Mouse (Mus musculus): ENCODE data around the gene Atxn3. TPM values are rescaled to one million over a fixed set of nuclear protein-coding genes. Genes with fewer than 3 reads are reported as not detected.
"Not testable (repeated sequence)": the region's sequence is repeated elsewhere in the genome, so short reads cannot be mapped to it uniquely, and the experiment has no call there.

The Atxn3 gene
- polyA plus RNA-seq, 1 experiment from 2014 or later: 11.6 TPM

DNA sequence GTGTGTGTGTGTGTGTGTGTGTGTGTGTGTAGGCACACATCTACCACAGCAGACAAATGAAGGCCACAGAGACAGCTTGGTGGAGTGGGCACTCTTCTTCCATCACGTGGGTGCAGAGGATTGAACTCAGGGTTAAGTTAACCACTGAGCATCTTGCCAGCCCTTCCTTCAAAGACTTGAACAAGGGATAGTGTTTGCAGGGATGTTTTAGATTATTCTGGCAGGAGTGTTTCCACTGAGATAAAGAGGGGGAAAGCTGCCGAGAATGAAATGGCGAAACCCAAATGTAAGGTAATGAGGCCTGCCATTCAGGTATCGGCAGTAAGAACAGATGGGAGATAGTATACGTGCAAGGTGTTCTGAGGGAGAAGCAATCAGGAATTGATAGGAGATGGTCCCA lies 20.1 kb upstream of the Atxn3 start:
- Histone ChIP-seq H3K4me2 (no peak overlapping the region), H3K4me3 (replicated peaks) (no peak overlapping the region), H3K27me3 (no peaks in the 10 kb centered on the region), H3K27ac (no peak overlapping the region), H3K9ac (replicated peaks) (no peak overlapping the region), H3K9me3 (no peaks in the 10 kb centered on the region), H3K4me1 (replicated peaks) (peaks cover 16% of the 10 kb centered on the region), H3K36me3 (peaks cover 15% of the 10 kb centered on the region)
- no peak for ATAC-seq (ENCODE audit: insufficient number of reproducible peaks, insufficient read depth, low FRiP score, low TSS enrichment, low read depth)
- WGBS: 86% methylated on average over 5 of the region's 5 CpGs

DNA sequence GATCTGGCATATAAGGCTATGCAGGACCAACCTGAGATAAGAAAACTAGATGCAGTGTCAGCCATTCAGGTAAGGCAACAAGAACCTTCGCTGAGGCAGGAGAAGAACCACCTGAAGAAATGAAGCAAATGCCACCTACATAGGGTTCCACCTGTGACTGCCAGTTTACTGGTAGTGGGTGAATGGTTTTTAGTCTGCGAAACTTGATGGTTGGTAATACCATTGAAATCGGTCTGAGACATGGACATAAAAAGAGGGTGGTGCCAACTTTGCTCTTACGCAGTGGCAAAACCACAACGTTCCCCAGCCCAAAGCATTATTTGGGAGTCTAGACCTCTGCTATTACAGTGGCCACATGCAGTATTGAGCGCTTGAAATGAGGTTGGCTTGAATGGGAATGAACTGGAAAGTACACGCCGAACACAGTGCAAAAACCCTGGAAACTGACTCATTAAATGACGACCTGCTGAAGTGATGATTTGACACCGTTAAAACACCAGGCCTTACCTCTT lies 19.4 kb upstream of the Atxn3 start:
- H3K27me3 ChIP-seq: no peaks in the 10 kb centered on the region
- H3K27ac ChIP-seq: no peak overlapping the region
- H3K4me1 ChIP-seq (replicated peaks): peaks cover 16% of the 10 kb centered on the region
- peaks cover 8% of the 10 kb centered on the region for H3K36me3 ChIP-seq
- H3K9me3 ChIP-seq: no peaks in the 10 kb centered on the region
- ATAC-seq (ENCODE audit: insufficient number of reproducible peaks, insufficient read depth, low FRiP score, low TSS enrichment, low read depth): no peak
- WGBS: 89% methylated on average over 10 of the region's 10 CpGs
- peak overlapping the region; percentile 89; the same call in 1 of the 2 replicates for H3K4me3 ChIP-seq (replicated peaks)
- peak overlapping the region; percentile 72 for H3K4me2 ChIP-seq
- no peak overlapping the region for H3K9ac ChIP-seq (replicated peaks)

DNA sequence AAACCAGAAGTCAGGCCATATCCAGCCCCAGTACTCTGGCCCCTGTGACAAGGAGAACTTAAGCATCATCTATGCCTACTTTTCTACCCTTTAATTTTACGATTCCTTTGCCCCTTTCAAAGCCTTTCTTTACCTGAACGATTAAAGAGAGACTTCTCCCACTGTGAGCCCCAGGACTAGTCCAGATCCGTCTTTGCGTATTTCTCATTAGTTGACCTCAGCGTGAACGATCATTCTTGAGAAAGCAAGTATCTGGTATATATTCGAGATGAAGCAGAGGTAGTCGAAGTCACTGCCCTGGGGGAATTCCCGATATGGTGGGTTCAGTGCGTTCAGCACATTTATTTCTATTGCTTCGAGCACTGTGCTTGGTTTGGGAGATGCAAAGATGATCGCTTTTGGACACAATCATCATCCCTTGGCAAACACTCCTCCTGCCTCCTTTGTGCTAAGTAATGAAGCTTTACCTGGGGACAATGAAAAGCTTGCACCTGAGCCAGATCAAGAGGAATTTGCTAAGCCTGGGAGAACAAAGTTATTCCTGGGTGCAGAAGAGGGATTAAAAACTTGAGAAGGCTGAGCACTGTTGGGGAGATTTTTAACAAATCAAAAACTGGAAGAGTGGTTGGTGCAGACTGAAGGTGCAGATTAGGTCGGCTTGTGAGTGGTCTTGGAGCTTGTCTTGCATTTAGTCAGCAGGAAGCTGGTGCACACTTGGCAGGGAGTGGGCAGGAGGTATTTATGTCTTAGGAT lies 18.8 kb upstream of the Atxn3 start:
- Histone ChIP-seq H3K27ac (peak overlapping the region; percentile 94), H3K9me3 (no peaks in the 10 kb centered on the region), H3K36me3 (peaks cover 7% of the 10 kb centered on the region; the same call in 1 of the 2 replicates), H3K9ac (replicated peaks) (peak overlapping the region; percentile 92), H3K4me1 (replicated peaks) (peaks cover 16% of the 10 kb centered on the region), H3K4me2 (peak overlapping the region; percentile 72), H3K4me3 (replicated peaks) (peak overlapping the region; percentile 89), H3K27me3 (no peaks in the 10 kb centered on the region)
- WGBS: 28% methylated on average over 13 of the region's 13 CpGs
- no peak for ATAC-seq (ENCODE audit: insufficient number of reproducible peaks, insufficient read depth, low FRiP score, low TSS enrichment, low read depth)

DNA sequence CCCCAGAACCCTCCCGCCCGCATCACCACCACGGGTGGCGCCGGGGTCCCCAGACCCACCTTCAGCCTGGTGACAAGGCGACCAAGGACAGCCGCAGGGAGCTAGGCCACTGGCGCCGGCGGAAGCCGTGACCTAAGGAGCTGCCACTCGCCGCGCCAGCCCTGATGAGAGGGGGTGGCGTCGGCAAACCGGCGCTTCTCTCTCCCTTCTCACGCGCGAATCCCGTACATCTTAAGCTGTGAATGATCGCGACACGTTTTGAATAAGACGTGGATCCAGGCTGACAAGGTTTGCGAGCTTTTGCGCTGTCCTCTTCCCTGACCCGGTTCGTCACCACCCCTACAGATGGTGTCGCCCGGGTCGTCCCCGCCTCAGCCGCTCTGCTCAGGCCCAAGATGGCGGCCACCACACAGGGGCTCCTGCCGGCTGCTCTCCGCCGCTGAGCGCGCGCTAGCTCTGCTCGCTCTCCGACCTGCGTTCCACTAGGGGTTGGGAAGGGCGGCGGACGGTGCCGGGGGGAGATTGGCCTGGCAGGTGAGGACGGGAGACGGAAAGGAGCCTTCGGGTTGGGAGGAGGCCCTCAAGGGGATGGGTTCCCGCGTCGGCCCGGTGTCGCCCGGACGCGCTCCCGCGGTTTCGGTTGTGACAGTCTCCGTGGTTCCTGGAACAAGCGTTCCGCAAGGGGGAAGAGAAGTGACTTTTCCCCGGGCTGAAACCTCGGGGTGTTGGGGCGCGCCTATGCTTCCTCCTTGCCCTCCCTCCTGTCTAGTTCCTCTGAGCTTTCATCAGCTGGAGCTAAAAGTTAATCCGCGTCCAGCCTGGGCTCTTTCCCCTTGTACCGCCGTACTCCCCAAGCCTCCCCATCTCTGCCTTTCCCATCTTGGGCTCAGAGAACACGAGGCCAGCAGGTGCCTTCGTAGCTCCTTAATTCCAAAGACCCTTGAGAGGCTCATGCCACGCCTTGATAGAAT lies 17.8 kb upstream of the Atxn3 start, which contains the start of gene Cpsf2:
Cpsf2 (plus strand) TSS at position 388 of the 971 bp plus-strand sequence.
- H3K36me3 ChIP-seq: peaks cover 4% of the 10 kb centered on the region; the same call in 1 of the 2 replicates
- no peaks in the 10 kb centered on the region for H3K27me3 ChIP-seq
- H3K9me3 ChIP-seq: no peaks in the 10 kb centered on the region
- H3K4me2 ChIP-seq: peak within 1 kb of the TSS; percentile 72
- under 1% methylated on average over 76 of the region's 77 CpGs for WGBS
- peak within 1 kb of the TSS; percentile 89 for H3K4me3 ChIP-seq (replicated peaks)
- H3K27ac ChIP-seq: peak within 1 kb of the TSS; percentile 94
- peak within 1 kb of the TSS; percentile 92 for H3K9ac ChIP-seq (replicated peaks)
- peaks cover 16% of the 10 kb centered on the region for H3K4me1 ChIP-seq (replicated peaks)
- peak; percentile 98 for ATAC-seq (ENCODE audit: insufficient number of reproducible peaks, insufficient read depth, low FRiP score, low TSS enrichment, low read depth)

DNA sequence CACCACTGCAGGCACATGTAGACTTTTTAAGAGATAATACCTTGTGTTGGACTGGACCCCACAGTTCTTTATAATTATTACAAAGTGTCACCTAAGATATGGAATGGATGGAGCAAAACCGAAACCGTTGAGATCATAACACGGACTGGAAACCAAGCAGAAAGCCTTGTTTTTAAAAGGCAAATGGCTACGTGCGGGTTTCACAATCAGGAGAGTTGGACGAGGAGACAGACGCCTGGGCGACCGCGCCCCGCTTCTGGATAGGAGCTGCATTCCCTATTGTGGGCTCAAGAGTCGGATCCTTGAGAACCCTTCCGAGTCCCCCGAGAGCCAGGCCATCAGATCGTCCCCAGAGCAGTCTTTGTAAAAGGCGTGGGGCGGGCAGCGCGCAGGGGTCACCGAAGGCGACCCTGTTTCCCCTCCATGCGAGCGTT lies 17.1 kb upstream of the Atxn3 start:
- peak overlapping the region; percentile 72 for H3K4me2 ChIP-seq
- peak overlapping the region; percentile 92 for H3K9ac ChIP-seq (replicated peaks)
- H3K4me1 ChIP-seq (replicated peaks): peaks cover 16% of the 10 kb centered on the region
- peak overlapping the region; percentile 89 for H3K4me3 ChIP-seq (replicated peaks)
- peaks cover 7% of the 10 kb centered on the region; the same call in 1 of the 2 replicates for H3K36me3 ChIP-seq
- under 1% methylated on average over 23 of the region's 23 CpGs for WGBS
- peak overlapping the region; percentile 94 for H3K27ac ChIP-seq
- ATAC-seq (ENCODE audit: insufficient number of reproducible peaks, insufficient read depth, low FRiP score, low TSS enrichment, low read depth): no peak
- no peaks in the 10 kb centered on the region for H3K9me3 ChIP-seq
- H3K27me3 ChIP-seq: no peaks in the 10 kb centered on the region

DNA sequence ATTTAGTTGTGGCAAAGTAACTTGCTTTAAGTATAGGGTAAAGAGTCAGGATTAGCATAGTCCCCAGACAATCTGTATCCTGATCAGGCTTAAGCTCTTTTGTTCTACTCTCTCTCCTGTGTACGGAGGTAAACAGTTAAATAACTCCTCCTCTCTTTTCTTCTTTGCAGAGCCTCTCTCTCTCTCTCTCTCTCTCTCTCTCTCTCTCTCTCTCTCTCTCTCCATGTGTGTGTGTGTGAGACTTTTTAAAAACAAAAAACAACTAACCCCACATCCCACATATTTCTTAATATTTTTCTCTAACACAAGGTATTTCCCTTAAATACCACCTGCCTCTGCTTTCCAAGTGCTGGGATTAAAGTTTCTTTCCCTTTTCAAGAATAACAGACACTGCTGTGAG lies 16.5 kb upstream of the Atxn3 start:
- H3K4me3 ChIP-seq (replicated peaks): peak overlapping the region; percentile 89
- no peak overlapping the region for H3K27ac ChIP-seq
- ATAC-seq (ENCODE audit: insufficient number of reproducible peaks, insufficient read depth, low FRiP score, low TSS enrichment, low read depth): no peak
- H3K36me3 ChIP-seq: peaks cover 13% of the 10 kb centered on the region
- H3K9ac ChIP-seq (replicated peaks): peak overlapping the region; percentile 92
- peak overlapping the region; percentile 72 for H3K4me2 ChIP-seq
- H3K4me1 ChIP-seq (replicated peaks): peaks cover 16% of the 10 kb centered on the region
- H3K27me3 ChIP-seq: no peaks in the 10 kb centered on the region
- H3K9me3 ChIP-seq: no peaks in the 10 kb centered on the region
- 38% methylated on average over 1 of the region's 1 CpGs for WGBS

DNA sequence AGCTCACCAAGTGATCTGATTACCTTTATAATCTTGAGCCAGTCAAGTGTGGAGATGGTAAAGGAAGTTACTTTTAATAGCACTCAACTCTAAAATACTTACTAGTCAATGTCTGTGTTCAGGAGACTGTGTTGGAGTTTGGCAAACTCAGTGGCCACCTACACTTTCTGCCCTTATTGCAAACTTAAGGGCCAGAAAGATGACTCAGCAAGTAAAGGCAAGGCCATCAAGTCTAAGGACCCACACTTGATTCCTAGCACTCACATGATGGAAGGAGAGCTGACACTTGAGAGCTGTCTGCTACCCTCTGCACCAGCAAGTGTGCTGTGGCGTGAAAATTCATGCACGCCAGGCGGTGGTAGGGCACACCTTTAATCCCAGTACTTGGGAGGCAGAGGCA lies 14.2 kb upstream of the Atxn3 start:
- H3K4me1 ChIP-seq (replicated peaks): peaks cover 14% of the 10 kb centered on the region
- H3K9ac ChIP-seq (replicated peaks): no peak overlapping the region
- H3K4me3 ChIP-seq (replicated peaks): no peak overlapping the region
- H3K36me3 ChIP-seq: peaks cover 34% of the 10 kb centered on the region
- H3K27me3 ChIP-seq: no peaks in the 10 kb centered on the region
- H3K4me2 ChIP-seq: no peak overlapping the region
- no peaks in the 10 kb centered on the region for H3K9me3 ChIP-seq
- no peak overlapping the region for H3K27ac ChIP-seq
- no peak for ATAC-seq (ENCODE audit: insufficient number of reproducible peaks, insufficient read depth, low FRiP score, low TSS enrichment, low read depth)
- 90% methylated on average over 3 of the region's 3 CpGs for WGBS

DNA sequence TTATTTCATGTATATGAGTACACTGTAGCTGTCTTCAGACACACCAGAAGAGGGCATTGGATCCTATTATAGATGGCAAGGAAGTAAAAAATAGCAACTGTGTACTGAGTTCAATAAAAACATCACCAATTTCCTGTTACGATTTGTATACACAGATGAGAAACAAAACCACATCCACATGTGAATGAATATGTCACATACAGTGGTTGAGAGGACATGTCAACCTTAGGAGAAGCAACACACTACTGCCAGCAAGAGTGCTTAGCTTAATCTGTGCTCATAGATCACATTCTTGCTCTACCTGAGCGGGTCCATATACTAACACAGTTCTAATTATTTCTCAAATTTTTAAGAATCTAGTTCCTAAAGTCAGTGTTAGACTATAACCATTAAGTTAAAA lies 13.3 kb upstream of the Atxn3 start:
- Histone ChIP-seq H3K36me3 (peaks cover 42% of the 10 kb centered on the region), H3K9me3 (no peaks in the 10 kb centered on the region), H3K27ac (no peak overlapping the region), H3K27me3 (no peaks in the 10 kb centered on the region), H3K4me2 (no peak overlapping the region), H3K4me3 (replicated peaks) (no peak overlapping the region), H3K9ac (replicated peaks) (no peak overlapping the region), H3K4me1 (replicated peaks) (0 out of 2 replicates have a peak, but pooled peaks cover 7% of the 10 kb centered on the region)
- WGBS: 84% methylated on average over 2 of the region's 2 CpGs
- ATAC-seq (ENCODE audit: insufficient number of reproducible peaks, insufficient read depth, low FRiP score, low TSS enrichment, low read depth): no peak

DNA sequence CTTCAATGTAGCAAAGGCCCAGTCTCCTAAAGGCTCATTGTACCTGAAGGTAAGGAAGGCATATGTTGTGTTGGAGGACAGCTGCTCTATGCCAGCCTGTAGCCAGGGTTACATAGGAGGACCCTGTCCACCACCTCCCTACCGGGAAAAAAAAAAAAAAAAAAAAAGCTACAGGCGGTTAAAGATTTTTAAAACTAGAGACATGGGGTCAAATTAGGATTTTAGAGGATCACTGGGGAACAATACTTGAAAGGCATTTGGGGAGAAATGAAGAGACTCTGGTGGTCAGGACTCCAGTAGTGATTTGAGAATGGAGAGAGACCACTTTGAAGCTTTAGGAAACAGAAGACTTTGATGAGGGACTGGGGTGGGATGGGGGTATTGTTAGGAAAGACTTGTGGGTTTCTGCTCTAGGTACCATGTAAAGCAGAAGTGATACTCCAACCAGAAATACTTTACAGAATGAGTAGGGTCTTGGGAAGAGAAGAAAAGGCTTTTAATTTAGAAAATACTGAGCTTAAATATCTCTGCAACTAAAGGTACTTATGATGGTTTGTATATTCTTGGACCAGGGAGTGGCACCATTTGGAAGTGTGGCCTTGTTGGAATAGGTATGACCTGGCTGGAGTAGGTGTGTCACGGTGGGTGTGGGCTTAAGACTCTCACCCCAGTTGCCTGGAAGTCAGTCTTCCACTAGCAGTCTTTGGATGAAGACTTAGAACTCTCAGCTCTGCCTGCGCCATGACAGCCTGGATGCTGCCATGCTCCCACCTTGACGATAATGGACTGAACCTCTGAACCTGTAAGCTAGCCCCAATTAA lies 1.1 kb upstream of the Atxn3 start:
- H3K27ac ChIP-seq; ATAC-seq (ENCODE audit: insufficient number of reproducible peaks, insufficient read depth, low FRiP score, low TSS enrichment, low read depth); H3K9ac ChIP-seq (replicated peaks); H3K9me3 ChIP-seq; H3K27me3 ChIP-seq; H3K4me1 ChIP-seq (replicated peaks); H3K36me3 ChIP-seq: not testable (repeated sequence)
- WGBS: 90% methylated on average over 5 of the region's 5 CpGs
- H3K4me2 ChIP-seq: peak overlapping the region; percentile 67
- peak overlapping the region; percentile 83; the same call in 1 of the 2 replicates for H3K4me3 ChIP-seq (replicated peaks)

DNA sequence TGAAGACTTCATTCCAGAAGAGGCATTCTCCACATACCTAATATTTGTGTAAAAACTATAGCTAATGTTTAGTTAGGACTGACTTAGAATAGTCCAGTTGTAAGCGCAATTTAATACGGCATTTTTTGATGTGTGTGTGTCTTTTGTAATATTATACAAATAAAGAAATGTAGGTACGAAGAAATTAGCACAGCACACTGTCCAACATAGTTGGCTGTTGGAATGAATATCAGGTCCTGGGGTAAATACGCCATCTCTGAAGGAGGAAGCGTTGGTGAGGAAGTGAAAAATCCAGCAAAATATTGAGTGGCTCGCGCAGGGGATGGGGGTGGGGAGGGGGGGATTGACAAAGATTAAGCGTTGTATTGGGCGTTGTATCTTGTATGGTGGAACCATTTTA lies 510 bp upstream of the Atxn3 start:
- no peak overlapping the region for H3K27ac ChIP-seq
- peak; percentile 28; the same call in 1 of the 2 replicates for ATAC-seq (ENCODE audit: insufficient number of reproducible peaks, insufficient read depth, low FRiP score, low TSS enrichment, low read depth)

More for the DNA sequence above, 510 bp upstream of the Atxn3 start:
- Histone ChIP-seq H3K4me1 (replicated peaks) (peaks cover 10% of the 10 kb centered on the region), H3K9ac (replicated peaks) (no peak overlapping the region), H3K27me3 (no peaks in the 10 kb centered on the region), H3K4me3 (replicated peaks) (peak overlapping the region; percentile 83), H3K36me3 (no peaks in the 10 kb centered on the region), H3K4me2 (peak overlapping the region; percentile 67), H3K9me3 (no peaks in the 10 kb centered on the region)
- 60% methylated on average over 9 of the region's 9 CpGs for WGBS

All from limb, embryonic 12.5 days (tissue).